Mouse (Mus musculus) embryonic facial prominence, embryonic 14.5 days (tissue): ENCODE measurements around the gene Hoxd13. TPM values are rescaled to one million over a fixed set of nuclear protein-coding genes. Genes with fewer than 3 reads are reported as not detected.

Experiments used
- ATAC-seq: fragments of 200-750 bp; cut with Nextera tagmentation; 2 replicates; pipeline ENCODE4 v1.8.0; 2017; ENCODE audit warnings: low read depth, moderate number of reproducible peaks, moderate TSS enrichment
- DNase-seq: peaks from one replicate; pipeline ENCODE4 v3.0.0-alpha.2; 2015; ENCODE audit warnings: low spot score
- H3K27ac ChIP-seq: fragments of 300-500 bp; sonication (generic); replicated peaks from 2 replicates; pipeline ENCODE4 v1.5.1; 2014; ENCODE audit warnings: low read depth, mild to moderate bottlenecking, low read length, moderate library complexity
- H3K27me3 ChIP-seq: fragments of 300-500 bp; sonication (generic); replicated peaks from 2 replicates; pipeline ENCODE4 v1.6.1; 2014; ENCODE audit warnings: low read length; ENCODE audit not compliant: control insufficient read depth, insufficient read depth
- H3K36me3 ChIP-seq: fragments of 300-500 bp; sonication (generic); 2 replicates; pipeline ENCODE4 v1.6.1; 2014; ENCODE audit warnings: low read length, mixed read lengths; ENCODE audit not compliant: control insufficient read depth, insufficient read depth
- H3K4me1 ChIP-seq: fragments of 300-500 bp; sonication (generic); 2 replicates; pipeline ENCODE4 v1.6.1; 2014; ENCODE audit warnings: antibody characterized with exemption, low read length; ENCODE audit not compliant: control insufficient read depth, insufficient read depth
- H3K4me2 ChIP-seq: fragments of 300-500 bp; sonication (generic); 2 replicates; pipeline ENCODE4 v1.6.1; 2014; ENCODE audit warnings: low read depth, mild to moderate bottlenecking, low read length, moderate library complexity, mixed read lengths
- H3K4me3 ChIP-seq: fragments of 300-500 bp; sonication (generic); 2 replicates; pipeline ENCODE4 v1.5.1; 2014; ENCODE audit warnings: low read depth, mild to moderate bottlenecking, low read length
- H3K9ac ChIP-seq: fragments of 300-500 bp; sonication (generic); 2 replicates; pipeline ENCODE4 v1.6.1; 2014; ENCODE audit warnings: low read depth, mild to moderate bottlenecking, low read length, moderate library complexity, mixed read lengths
- H3K9me3 ChIP-seq: fragments of 300-500 bp; sonication (generic); 2 replicates; pipeline ENCODE4 v1.6.1; 2016; ENCODE audit warnings: low read length; ENCODE audit not compliant: control insufficient read depth
- WGBS: fragments of 180-500 bp; shearing (Covaris S2); extraction: QIAGEN DNeasy Blood & Tissue Kit; methylation state at CpG from one replicate; pipeline ENCODE4 v1.1.7; 2014; 5-methylcytosine and 5-hydroxymethylcytosine counted together
- polyA plus RNA-seq: library from polyadenylated mRNA; unstranded; fragments of >200 nt; fragmentation: Nextera tagmentation; extraction: Ambion mirVana; gene quantifications from 2 replicates; pipeline ENCODE4 v1.2.1, GENCODE M21; 2014

Gene Hoxd13
- polyA plus RNA-seq, 1 experiment from 2014 or later: not detected

- peak overlapping the region; percentile 57 for H3K4me2 ChIP-seq
- WGBS: 0% methylated on average over 34 of the region's 74 CpGs
- H3K27ac ChIP-seq: no peak overlapping the region
- peak overlapping the region; percentile 39 for H3K4me3 ChIP-seq
- no peaks in the 10 kb centered on the region for H3K9me3 ChIP-seq
- H3K27me3 ChIP-seq: peaks cover 98% of the 10 kb centered on the region
- H3K4me1 ChIP-seq: peaks cover 4% of the 10 kb centered on the region; the same call in 1 of the 2 replicates
- ATAC-seq (0 out of 2 replicates have a peak, but pooled peaks have one; percentile 32), DNase-seq (no peak)
- H3K9ac ChIP-seq: peak overlapping the region; percentile 19; the same call in 1 of the 2 replicates
- H3K36me3 ChIP-seq: no peaks in the 10 kb centered on the region
Observed at GRCm38 (mm10) chr2:74668370-74669229, 490 bp downstream of the Hoxd13 start.

- H3K27ac ChIP-seq: no peak overlapping the region
- ATAC-seq (no peak), DNase-seq (no peak)
- H3K36me3 ChIP-seq: no peaks in the 10 kb centered on the region
- H3K4me1 ChIP-seq: peaks cover 4% of the 10 kb centered on the region; the same call in 1 of the 2 replicates
- H3K9me3 ChIP-seq: no peaks in the 10 kb centered on the region
- WGBS: 2% methylated on average over 3 of the region's 3 CpGs
- H3K9ac ChIP-seq: no peak overlapping the region
- H3K4me3 ChIP-seq: no peak overlapping the region
- H3K27me3 ChIP-seq: peaks cover 98% of the 10 kb centered on the region
- H3K4me2 ChIP-seq: no peak overlapping the region
Observed at GRCm38 (mm10) chr2:74669230-74669578, 1.1 kb downstream of the Hoxd13 start.

GRCm38 (mm10) chr2:74669650-74670235 is 1.6 kb downstream of the Hoxd13 start:
- peaks cover 4% of the 10 kb centered on the region; the same call in 1 of the 2 replicates for H3K4me1 ChIP-seq
- no peaks in the 10 kb centered on the region for H3K9me3 ChIP-seq
- H3K36me3 ChIP-seq: no peaks in the 10 kb centered on the region
- H3K4me3 ChIP-seq: no peak overlapping the region
- peaks cover 98% of the 10 kb centered on the region for H3K27me3 ChIP-seq
- H3K27ac ChIP-seq: no peak overlapping the region
- under 1% methylated on average over 14 of the region's 14 CpGs for WGBS
- no peak overlapping the region for H3K4me2 ChIP-seq
- DNase-seq (no peak), ATAC-seq (no peak)
- H3K9ac ChIP-seq: no peak overlapping the region

DNA sequence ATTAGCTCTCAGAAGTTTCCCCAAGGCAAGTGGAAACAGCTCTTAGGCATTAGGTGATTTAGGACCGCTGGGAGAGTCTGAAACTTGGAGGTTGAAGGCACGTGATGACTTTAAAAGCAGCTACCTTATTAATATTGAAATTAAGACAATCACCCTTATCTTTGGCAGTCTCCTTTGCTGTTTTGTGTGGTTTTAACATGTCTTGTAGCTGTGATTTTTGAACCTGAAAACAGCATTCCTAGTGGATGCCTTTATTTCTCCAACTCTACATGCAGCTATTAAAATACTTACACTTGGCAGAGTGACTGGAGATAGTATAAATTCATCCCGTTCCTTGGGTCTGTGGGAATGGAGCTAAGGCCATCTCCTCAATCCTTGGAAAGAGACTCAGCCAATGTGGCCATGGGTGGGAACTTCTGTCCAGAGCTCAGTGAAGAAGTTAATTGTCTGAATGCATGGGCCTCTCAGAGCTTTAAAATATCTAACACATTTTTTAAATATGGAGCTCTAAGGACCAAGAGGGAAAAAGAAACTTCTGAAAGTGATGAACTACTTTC is 2.6 kb downstream of the Hoxd13 start:
- Histone ChIP-seq H3K36me3 (no peaks in the 10 kb centered on the region), H3K4me3 (no peak overlapping the region), H3K4me1 (peaks cover 4% of the 10 kb centered on the region; the same call in 1 of the 2 replicates), H3K9ac (no peak overlapping the region), H3K27ac (no peak overlapping the region), H3K27me3 (peaks cover 98% of the 10 kb centered on the region), H3K9me3 (no peaks in the 10 kb centered on the region), H3K4me2 (no peak overlapping the region)
- WGBS: under 1% methylated on average over 3 of the region's 3 CpGs
- DNase-seq: no peak
- ATAC-seq: no peak

GRCm38 (mm10) chr2:74671847-74672246 is 3.7 kb downstream of the Hoxd13 start:
- no peaks in the 10 kb centered on the region for H3K9me3 ChIP-seq
- H3K9ac ChIP-seq: no peak overlapping the region
- WGBS: 15% methylated on average over 5 of the region's 5 CpGs
- no peak overlapping the region for H3K27ac ChIP-seq
- H3K4me1 ChIP-seq: peaks cover 4% of the 10 kb centered on the region; the same call in 1 of the 2 replicates
- ATAC-seq (no peak), DNase-seq (no peak)
- no peak overlapping the region for H3K4me3 ChIP-seq
- no peaks in the 10 kb centered on the region for H3K36me3 ChIP-seq
- H3K4me2 ChIP-seq: no peak overlapping the region
- H3K27me3 ChIP-seq: peaks cover 100% of the 10 kb centered on the region

GRCm38 (mm10) chr2:74672481-74673362 is 4.6 kb downstream of the Hoxd13 start:
- Histone ChIP-seq H3K4me1 (peaks cover 4% of the 10 kb centered on the region; the same call in 1 of the 2 replicates), H3K27ac (no peak overlapping the region), H3K9me3 (no peaks in the 10 kb centered on the region), H3K4me2 (peak overlapping the region; percentile 56), H3K4me3 (peak overlapping the region; percentile 31), H3K9ac (no peak overlapping the region), H3K27me3 (peaks cover 100% of the 10 kb centered on the region), H3K36me3 (no peaks in the 10 kb centered on the region)
- ATAC-seq (peak; percentile 71), DNase-seq (peak; percentile 61)
- WGBS: 2% methylated on average over 40 of the region's 40 CpGs

DNA sequence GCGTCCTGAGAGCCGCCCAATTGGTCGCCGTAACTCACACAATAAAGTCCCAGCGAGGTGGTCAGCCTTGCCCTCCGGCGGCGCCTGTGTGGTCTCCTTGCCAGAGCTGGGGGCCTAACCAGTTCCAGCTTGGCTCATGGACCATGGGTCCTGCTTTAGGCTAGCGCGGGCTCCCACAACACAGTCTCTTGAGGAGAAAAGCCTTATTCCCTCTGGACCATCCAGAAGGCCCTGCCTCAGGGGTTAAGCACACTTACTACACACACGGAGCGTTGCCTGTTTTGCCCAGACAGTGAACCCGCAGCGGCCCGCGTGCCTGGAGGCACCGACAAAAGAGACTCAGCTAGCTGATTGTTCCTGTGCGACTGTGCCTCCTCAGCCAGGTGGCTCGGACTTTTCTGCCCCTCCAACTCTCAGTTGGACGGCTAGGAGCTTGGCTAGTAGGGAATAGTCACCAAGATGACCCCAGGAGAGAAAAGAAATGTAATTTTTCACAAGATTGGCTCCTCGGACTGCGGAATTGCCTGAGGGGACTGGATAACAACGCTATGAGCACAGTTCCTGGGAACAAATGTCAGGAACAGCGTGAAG is 5.8 kb downstream of the Hoxd13 start:
- H3K36me3 ChIP-seq: no peaks in the 10 kb centered on the region
- WGBS: 1% methylated on average over 24 of the region's 24 CpGs
- H3K4me3 ChIP-seq: no peak overlapping the region
- no peaks in the 10 kb centered on the region for H3K9me3 ChIP-seq
- no peak overlapping the region for H3K4me2 ChIP-seq
- ATAC-seq (no peak), DNase-seq (no peak)
- no peak overlapping the region for H3K9ac ChIP-seq
- no peak overlapping the region for H3K27ac ChIP-seq
- peaks cover 100% of the 10 kb centered on the region for H3K27me3 ChIP-seq
- peaks cover 4% of the 10 kb centered on the region; the same call in 1 of the 2 replicates for H3K4me1 ChIP-seq
